Mouse (Mus musculus) brain, embryonic 14.5 days (tissue): Measurements from ENCODE around the gene Rnf216.

ENCODE experiments used
- CTCF ChIP-seq: fragments of 200-500 bp; IDR thresholded peaks from 2 replicates; pipeline ENCODE4 v1.5.1; 2012; ENCODE audit warnings: inconsistent platforms, mild to moderate bottlenecking, moderate library complexity, borderline replicate concordance; ENCODE audit not compliant: insufficient read depth, insufficient read length; ENCODE audit errors: extremely low read depth
- POLR2A ChIP-seq: fragments of 200-500 bp; IDR thresholded peaks from 2 replicates; pipeline ENCODE4 v1.6.1; 2012; ENCODE audit warnings: mild to moderate bottlenecking, inconsistent platforms, borderline replicate concordance; ENCODE audit not compliant: poor library complexity, insufficient read depth, insufficient read length, severe bottlenecking; ENCODE audit errors: extremely low read depth

- TF ChIP-seq POLR2A = no peak
- peak; percentile 33; the same call in 1 of the 2 replicates for TF ChIP-seq CTCF
Measured at GRCm38 (mm10) chr5:143043285-143043684, 69.5 kb downstream of the Rnf216 start.
